Mouse (Mus musculus) kidney, adult 11 months (tissue): ENCODE measurements around the gene St6galnac6.

Source experiments
- DNase-seq: peaks from one replicate; pipeline ENCODE4 v3.0.0; 2022

Gene St6galnac6

DNA sequence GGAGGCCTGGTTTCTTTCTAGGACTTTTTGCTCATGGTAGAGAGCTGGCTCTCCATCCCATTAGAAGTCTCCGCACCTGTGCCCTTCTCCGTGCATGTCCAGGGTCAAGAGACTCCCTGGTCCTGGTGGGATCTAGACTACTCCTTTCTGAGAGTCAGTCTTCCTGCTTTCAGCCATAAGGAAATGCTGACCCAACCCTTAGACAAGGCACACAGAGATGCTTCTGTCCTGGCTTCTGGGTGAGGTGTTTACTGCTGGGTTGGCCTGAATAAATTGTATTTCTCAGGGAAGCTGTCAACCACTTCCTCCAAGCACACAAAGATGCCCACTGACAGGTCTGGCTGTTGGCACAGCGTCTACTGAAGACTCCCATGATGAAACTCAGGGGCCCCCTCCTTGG is at the start of gene St6galnac6:
Gene St6galnac6, plus strand, starts transcription at position 301 of the 400 bp plus-strand sequence.
- no peak for DNase-seq

DNA sequence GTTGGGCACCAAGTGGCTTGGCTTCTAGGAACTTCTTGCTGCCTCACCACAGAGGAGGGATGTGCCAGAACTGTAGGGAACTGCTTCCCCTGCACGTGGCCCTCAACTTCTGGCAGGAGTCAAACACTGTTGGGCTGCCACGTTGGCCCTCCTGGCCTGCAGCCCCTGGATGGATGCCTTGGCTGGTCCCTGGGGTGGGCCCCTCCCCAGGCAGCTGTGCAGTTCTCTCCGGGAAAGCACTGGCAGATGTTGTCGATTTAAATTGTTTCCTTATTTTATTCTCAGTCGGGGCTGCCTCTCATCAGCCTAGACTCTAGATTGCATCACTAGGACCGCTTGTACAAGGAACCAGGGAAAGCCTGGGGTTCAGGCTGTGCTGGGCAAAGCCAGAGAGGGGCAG is 49.7 kb upstream of the St6galnac6 start:
- DNase-seq = no peak

DNA sequence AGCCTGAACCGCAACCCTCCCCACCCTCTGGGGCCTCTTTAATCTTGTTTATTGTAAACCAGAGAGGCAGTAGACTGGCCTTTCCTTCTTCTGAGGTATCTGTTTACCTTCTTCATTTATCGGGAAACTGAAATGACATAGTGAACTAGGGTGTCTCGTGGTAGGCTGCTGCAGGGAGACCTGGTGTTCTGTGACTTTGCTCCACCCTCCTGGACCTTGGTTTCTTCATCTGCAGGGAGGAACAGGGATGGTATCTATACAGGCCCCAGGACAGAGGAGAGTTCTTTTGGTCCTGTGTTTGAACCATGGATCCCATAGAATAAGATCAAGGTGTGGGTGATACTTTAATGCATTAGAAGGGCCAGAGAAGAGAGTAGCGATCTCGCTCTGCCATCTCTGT is 48.3 kb upstream of the St6galnac6 start:
- DNase-seq = no peak

DNA sequence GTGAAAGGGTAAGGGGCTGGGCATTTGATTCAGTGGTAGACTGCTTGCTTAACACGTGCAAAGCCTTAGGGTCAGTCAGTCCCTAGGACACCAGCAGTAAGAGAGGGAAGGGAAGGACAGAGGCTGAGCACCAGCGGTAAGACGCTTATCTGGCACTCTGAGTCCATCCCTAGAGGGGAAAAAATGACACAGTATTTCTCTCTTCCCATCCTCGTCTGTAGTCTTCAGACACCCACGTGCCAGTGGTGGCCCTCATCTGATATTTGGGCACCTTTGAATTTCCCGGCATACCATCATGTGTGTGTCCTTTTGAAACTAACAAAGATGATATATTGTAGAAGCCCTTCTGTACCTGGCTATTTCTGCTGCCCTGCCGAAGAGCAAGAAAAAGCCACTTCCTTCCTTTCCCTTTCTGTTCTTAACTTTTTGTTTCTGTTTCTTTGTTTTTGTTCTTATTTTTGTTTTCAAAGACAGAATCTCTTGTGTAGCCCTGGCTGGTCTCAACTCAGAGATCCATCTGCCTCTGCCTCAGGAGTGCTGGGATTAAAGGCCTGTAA is 45.8 kb upstream of the St6galnac6 start:
- DNase-seq = no peak

DNA sequence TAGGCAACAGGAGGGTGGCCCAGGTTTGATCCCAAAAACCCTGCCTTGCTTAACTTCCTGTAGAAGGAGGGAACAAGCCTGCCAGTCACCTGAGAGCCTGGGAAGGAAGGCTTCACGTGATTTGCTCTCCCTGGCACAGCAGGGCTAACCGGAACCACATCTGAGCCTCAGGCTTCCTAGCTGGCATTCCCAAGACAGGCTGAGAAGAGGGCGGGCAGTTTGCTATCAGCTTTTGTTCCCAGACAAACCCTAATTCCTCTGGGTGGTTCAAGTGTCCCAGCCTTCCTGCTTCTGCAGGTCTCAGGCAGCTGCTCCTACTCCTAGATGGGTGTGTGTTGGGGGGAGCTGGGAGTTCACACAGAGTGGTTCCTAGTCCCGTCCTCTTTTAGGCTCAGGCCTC is 44.0 kb upstream of the St6galnac6 start:
- peak; percentile 55 for DNase-seq

DNA sequence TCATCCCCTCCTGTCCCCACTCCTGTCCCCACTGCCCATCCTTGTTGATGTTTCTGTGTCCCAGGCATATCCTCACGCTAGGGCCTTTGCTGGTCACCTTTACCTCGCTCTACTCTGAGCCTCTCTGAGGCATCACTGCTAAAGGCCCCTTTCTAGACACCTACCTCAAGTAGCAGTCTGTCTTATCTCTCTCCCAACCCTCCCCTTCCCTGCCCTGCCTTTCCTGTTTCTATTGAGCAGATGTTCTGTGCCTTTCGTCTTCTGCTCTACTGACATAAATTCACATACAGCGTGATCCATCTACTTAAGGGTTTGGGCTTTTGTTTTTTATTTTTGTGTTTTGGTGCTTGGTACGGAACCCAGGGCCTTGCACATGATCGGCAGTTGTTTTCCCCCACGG is 43.5 kb upstream of the St6galnac6 start:
- no peak for DNase-seq

DNA sequence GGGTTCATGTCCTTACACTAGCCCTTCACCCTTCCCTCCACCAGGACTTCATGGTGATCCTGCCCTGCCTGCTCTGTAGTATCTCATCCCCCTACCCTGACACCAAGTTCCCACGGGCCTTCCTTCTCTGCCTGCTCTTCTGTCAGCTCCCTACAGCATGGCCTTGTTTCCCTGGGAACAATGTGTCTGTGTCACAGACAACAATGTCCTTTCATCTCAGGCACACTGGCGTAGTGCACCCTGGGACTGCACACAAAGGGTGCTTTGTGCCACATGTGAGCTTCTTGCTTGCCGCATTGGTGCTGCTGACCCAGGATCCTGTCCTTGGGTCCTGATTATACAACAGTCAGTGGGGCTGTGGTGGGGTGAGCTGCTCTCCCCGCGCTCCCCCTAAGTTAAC is 39.9 kb upstream of the St6galnac6 start:
- no peak for DNase-seq

DNA sequence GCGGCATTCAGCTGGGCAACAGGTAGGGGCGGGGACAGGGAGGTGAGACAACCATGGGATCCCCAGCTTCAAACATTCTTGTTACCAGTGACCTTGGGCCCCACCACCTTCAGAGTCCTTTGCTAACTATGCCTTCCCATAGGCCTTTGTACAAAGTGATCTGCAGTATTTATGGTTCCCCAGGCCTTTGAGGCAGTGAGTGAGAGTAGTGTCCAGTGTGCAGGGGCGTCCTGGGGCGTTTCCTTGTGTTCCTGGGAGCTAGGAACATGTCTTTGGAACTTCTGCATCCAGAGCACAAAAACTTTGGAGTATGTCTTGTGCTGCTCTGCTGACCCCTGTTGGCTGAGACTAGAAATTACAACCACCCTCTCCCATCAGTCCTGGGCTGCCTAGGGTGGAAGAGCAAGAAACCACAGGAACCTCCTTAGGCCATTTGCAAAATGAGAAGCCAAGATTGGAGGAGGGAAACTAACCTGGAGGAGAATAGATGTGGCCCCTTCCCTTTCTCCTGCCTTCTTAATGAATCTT is 32.9 kb upstream of the St6galnac6 start:
- DNase-seq = peak; percentile 67

DNA sequence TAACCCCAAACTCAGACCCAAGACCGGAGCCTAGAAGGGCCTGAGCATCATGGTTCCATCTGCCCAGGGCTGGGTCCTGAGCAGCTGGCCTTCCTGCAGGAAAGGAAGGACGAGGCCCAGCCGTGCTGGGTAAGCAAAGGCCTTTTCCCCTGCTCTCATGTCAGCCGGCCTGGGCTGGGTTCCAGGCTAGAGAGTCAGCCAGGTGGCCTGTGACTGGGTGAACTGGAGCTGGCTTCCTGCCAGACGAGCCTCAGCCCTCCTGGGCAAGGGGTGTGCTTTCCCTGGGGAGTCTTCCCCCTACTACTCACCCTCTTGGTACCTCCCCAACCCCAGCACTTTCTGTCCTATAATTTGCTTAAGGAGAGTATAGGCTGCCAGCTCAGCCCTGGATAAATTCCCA is 31.4 kb upstream of the St6galnac6 start:
- DNase-seq = no peak

DNA sequence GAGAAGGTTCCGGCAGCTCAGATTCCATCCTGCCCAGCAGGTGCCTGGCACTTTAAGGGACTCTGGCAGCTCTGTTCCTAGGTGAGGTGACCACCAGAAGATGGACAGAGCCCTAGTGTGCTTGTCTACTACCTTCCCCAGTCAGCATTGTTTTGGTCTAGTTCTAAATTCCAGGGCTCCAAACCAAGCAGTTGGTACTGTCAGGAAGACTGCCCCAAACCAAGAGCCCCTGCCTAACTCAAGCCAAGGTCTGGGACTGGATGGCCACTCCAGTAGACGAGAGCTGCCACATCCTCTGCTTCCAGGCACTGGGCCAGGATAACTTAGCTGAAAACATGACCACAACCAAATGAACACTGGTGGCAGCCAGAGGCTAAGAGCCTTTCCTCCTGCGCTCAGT is 30.6 kb upstream of the St6galnac6 start:
- no peak for DNase-seq

DNA sequence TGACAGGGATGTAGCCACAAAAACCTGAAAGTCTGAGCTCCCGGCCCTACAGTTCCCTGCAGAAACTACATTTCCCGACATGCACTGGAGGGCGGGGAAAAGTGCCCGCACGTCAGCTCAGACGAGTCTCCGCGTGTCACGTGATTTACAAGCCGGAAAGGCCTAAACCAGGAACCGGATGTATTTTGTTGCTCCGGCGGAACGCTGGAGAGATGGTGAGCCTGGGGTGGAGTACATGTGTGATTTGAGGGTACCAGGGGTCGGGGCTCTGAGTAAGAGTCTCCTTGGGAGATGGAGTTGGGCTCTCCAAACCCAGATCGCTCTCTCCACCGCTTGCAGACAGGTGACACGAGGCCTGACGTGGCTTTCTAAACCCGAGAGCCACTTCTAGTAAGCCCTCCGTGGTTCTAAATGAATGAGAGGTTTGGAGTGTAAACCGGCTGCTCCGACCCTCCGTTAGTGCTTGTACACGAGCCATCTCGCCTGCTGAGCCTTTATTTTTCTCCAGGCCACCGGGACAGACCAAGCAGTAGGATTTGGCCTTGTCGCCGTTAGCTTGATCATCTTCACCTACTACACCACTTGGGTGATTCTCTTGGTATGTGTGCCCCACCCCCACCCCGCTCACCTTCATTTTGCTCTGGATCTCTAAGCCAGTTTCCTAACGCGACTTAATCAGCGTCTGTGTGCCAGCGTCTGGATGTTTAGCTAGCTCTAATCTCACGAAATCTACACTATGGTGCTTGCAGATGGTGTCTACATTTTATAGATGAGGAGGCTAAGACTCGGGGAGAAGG is 28.6 kb upstream of the St6galnac6 start, which contains the start of gene Dpm2:
Gene Dpm2, plus strand, starts transcription at position 161 of the 797 bp plus-strand sequence.
- peak; percentile 91 for DNase-seq

DNA sequence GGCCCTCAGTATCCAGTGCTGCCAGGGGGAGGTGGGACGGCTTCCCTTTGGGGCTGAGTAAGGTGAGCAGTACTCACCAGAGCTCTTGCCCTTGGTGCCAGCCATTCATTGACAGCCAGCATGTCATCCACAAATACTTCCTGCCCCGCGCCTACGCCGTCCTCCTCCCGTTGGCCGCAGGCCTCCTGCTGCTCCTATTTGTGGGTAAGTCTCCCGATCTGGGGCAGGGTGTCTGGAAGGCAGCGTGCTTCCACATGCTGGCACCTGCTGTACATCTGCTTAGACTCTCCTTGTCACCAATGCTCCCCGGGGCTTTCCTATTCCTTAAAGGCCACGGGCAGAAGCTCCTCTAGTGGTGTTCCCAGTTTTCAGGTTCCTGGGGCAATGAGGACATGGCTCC is 27.3 kb upstream of the St6galnac6 start:
- DNase-seq = no peak

DNA sequence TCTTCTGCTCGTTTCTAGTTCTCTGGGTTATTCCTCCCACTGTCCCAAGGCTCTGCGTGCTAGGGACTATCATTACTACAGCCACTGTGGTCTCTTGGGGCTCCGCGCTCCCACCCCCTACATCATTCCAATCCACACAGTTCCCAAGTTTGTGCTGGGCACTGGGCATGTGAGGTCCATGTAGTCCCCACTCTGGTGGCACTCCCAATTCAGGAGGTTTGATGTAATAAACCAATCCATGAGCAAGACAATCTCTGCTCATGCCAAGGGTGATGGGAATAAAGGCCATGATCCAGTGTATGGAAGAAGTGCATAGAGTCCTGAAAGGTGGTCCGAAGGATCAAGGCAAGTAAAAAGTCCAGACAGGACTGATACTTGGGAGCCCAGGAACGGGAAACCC is 25.0 kb upstream of the St6galnac6 start, which contains the start of gene Pip5kl1:
Gene Pip5kl1, plus strand, starts transcription at position 301 of the 400 bp plus-strand sequence.
- no peak for DNase-seq

DNA sequence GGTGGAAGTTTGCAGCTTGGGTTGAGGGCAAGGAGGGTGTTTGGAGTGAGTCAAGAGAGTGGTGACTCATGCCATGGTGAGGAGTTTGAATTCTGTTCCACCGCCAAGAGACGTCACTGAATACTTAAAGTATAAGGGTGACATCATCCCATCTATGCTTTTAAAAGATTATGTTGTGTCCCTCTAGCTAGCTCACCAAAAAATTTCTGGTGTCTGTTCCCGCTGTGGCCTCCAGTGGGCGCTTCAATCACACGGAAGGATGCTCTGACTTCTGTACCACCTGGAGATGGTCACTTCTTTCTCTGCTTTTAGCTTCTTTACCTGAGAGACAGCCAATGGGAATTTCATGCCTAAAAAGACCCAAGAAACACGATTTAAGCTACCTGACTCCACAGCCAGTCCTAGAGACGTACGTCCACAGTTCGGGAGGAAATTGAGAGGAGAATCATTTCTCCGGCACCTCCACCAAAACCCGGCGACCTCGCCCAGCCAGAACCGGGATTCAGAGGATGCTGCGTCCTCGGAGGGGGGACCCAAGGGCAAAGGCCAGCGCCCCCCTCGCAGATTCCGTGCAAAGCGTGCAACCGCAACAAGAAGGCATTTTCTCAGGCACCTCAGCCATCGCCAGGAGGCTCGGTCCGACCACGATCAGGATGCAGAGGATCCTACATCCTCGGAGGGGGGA is 24.5 kb upstream of the St6galnac6 start:
- no peak for DNase-seq

DNA sequence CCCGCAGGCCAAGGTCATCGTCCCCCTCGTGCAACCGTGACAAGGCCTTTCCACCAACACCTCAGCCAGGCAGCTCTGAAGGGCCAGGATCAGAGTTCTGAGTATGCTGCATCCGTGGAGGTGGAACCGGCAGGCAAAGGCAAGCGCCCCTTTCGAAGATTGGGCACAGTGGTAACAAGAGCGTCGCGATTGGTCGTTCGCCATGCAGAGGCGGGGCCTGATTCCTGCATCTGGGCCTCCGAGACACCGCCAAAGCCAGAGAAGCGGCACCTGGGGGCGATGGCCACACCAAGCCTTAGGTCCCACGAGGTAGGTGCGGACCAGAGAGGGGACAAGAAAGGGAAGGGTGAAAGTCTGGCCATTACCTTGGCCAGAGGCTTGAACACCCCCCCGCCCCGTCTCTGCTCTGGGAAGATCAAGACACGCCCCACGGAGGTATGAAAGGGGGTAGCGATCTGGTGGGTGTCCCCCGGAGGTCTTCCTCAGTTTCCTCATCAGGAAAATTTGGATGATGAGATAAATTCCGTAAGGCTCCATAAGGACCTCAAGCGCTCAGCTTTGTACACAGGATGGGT is 23.8 kb upstream of the St6galnac6 start, which contains the start of gene 9430097D07Rik:
Gene 9430097D07Rik, minus strand, starts transcription at position 99 of the 575 bp plus-strand sequence.
- DNase-seq = no peak

DNA sequence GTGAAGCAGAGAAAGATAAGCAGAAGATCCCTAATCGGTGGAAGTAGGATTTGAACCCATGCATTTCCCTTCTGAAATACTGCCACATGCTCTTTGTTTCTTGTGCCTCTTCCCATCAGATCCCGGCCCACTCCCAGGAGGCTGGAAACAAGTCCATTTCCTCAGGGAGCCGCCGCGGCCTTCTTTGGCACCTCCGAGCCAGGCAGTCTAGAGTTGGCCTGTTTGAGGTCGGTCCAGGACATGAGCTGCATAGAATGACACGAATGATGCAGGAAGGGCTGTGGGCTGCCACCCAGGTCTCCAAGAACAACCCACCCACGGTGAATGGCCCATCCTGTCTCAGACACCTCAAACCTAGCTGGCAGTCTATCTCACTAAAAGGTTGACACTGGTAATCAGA is 23.0 kb upstream of the St6galnac6 start:
- no peak for DNase-seq

DNA sequence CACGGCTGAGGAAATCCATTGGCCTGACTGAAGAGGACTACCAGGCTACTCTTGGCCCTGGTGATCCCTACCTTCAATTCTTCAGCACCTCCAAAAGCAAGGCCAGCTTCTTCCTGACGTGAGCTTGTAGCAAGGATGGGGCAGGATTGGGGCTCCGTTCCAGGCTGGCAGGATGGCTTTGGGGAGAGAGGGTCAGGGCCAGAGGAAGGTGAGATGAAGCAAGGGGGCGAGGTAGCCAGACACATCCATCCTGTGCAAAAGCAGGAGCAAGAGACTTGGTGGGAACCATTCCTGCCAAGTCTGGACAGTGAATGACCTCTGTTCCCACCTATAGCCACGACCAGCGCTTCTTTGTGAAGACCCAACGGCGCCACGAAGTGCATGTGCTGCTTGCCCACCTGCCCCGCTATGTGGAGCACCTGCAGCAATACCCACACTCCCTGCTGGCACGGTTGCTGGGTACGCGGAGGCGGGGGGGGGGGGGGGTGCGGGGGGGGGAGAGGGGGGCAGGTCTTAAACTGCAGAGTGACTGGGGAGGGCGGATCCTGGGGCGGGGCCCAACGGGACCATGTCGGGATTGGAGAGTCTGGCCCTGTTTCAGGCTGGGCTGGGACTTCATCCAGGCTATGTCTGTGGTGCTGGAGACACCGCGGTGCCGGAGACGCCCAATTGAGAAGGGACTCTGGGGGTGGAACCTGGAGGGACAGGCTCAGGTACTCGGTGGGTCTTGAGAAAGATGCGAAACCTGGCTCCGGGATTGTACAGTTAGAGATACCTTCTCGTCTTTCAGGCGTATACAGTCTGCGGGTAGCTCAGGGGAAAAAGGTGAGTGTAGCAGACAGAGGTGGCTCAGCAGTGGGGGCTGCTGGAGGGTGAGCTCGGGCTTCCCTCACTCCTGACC is 21.1 kb upstream of the St6galnac6 start:
- peak; percentile 55 for DNase-seq

DNA sequence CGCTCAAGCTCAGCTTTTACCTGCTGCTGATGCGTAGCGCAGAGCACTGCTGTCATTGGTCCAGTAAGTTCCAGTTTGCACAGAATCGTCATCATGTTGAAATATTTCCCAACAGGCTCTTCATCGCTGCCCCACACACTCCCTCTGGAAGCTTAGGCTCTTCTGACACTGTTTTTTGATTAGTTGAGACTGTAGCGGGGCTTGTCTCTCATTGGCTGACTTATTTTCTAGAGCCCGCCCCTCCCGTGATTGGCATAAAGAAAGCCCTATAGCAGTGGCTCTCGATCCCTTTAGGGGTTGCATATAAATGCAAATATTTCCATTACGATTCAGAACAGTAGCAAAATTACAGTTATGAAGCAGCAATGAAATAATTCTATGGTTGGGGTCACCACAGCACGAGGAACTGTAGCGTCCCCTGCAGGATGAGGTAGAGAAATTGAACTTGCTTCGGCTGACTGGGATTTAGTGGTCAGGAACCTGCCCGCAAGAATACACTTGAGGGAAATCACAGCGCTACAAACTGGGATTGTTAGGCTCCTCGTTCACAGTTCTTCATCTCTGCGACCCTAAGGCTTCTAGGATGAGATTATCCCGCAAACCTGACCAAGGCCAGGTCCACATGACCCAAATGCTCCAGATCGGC is 17.9 kb upstream of the St6galnac6 start:
- no peak for DNase-seq

DNA sequence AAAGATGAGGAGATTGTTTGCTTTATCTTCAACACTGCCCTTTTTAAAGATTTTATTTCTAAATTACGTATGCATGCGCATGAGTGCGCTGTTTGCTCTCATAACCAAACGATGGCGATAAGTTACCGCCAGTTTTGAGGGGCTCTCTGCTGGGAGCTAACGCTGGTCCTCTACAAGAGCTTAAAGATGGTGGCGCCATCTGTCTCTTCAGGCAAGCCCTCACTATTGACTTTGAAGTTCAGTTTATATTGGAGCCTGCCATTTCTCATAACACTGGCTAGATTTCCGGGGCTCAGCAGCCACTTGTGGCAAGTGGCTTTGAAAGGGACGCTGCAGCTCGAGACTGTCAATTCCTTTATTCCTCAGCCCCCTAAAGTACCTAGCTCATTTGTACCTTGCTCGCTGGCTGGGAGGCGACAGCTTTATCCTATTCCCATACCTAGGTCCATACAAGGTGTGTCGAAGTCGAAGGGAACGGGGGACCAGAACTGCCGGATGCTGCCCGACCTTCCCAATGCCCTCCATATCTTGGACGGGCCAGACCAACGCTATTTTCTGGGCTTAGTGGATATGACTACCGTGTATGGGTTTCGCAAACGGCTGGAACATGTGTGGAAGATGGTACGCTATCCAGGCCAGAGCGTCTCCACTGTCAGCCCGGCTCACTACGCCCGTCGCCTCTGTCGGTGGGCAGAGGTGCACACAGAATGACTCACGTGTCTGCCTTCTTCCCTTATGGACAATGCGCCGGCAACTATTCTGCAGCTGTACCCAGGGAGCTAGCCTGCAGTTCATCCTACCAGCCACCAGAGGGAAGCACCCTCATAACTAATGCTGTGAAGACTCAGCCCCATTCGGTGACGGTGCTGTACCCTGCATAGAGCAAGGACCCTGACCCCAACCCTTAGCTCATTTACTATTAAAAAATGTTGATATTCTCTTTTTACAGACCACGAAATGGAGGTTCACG is 16.4 kb upstream of the St6galnac6 start:
- DNase-seq = peak; percentile 75

DNA sequence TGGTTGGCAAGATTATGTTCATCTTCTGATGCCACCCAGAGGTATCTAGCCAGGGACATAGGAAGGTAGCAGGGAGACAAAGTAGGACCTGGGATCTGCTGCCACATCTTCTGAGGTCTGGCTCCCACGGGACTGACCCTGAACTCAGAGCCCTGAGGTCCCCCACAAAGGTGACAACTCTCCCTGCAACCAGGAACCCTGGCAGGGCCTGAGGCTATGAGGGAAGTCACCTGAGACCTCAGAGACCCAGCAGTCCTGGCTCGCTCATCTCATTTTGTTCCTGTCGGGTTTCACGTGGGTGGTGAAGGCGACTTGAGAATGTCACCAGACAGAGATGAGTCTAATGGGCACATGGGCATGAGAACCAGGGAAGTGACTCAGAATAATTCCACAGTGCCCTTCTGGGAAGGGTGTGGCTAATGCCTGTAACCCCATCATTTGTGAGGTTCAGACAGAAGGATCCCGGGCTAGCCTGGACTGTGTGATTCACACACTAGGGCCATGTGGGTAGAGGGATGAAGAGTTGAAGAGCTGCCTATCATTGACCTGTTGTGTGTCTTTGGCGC is 14.3 kb upstream of the St6galnac6 start:
- DNase-seq = no peak
